Mouse (Mus musculus) testis, adult 2 months (tissue): ENCODE measurements around the gene Map3k20.

ENCODE experiments used
- CTCF ChIP-seq: fragments of 200-500 bp; IDR thresholded peaks from 2 replicates; pipeline ENCODE4 v1.5.1; 2012; ENCODE audit warnings: low read depth, mild to moderate bottlenecking, inconsistent platforms, low read length, moderate library complexity; ENCODE audit not compliant: control insufficient read depth, insufficient read depth, insufficient replicate concordance
- POLR2A ChIP-seq: fragments of 200-500 bp; IDR thresholded peaks from 2 replicates; pipeline ENCODE4 v1.6.1; 2012; ENCODE audit warnings: low read depth, mild to moderate bottlenecking, inconsistent platforms, low read length, moderate library complexity; ENCODE audit not compliant: control insufficient read depth

GRCm38 (mm10) chr2:72399469-72400195 is 114.2 kb downstream of the Map3k20 start:
- TF ChIP-seq POLR2A (no peak), CTCF (no peak)
